ENCODE assay signal across 22 mouse cellular contexts in genomic region chr11:67067741-67068140, GRCm38 (mm10). TPM values are rescaled to one million over a fixed set of nuclear protein-coding genes. Genes with fewer than 3 reads are reported as not detected.
"Had no signal": no experiment of that assay in that cellular context is flagged by ENCODE, and none has a peak within 500 bp of the region (broad histone marks: within the 10 kb centered on the region; RNA-seq: fewer than 3 reads in every experiment).

No protein-coding gene starts in this region.

- H3K9ac ChIP-seq: liver, embryonic 13.5 days; liver, embryonic 15.5 days; liver, postnatal 0 days; midbrain, embryonic 13.5 days; midbrain, embryonic 15.5 days; neural tube, embryonic 12.5 days; stomach, embryonic 15.5 days had no signal

- DNase-seq: liver, embryonic 13.5 days; liver, postnatal 0 days; lung, postnatal 10 days; lung, postnatal 36 days; right cerebral cortex, postnatal 14 days; thymus, adult 2 months; thymus, postnatal 25 days; thymus, postnatal 4 days had no signal

- H3K4me3 ChIP-seq: liver, embryonic 13.5 days; liver, embryonic 15.5 days; megakaryocyte, embryonic 14.5 days; midbrain, embryonic 13.5 days; midbrain, embryonic 15.5 days; neural tube, embryonic 12.5 days; stomach, embryonic 15.5 days had no signal

- H3K4me1 ChIP-seq: liver, embryonic 13.5 days; liver, embryonic 15.5 days; midbrain, embryonic 13.5 days; midbrain, embryonic 15.5 days; neural tube, embryonic 12.5 days; stomach, embryonic 15.5 days had no signal

- H3K9me3 ChIP-seq: liver, embryonic 13.5 days; liver, embryonic 15.5 days; midbrain, embryonic 13.5 days; midbrain, embryonic 15.5 days; neural tube, embryonic 12.5 days; stomach, embryonic 15.5 days had no signal

- H3K27me3 ChIP-seq: liver, embryonic 13.5 days; liver, embryonic 15.5 days; midbrain, embryonic 13.5 days; midbrain, embryonic 15.5 days; neural tube, embryonic 12.5 days; stomach, embryonic 15.5 days had no signal

- H3K27ac ChIP-seq: liver, embryonic 13.5 days; liver, embryonic 15.5 days; macrophage; midbrain, embryonic 13.5 days; midbrain, embryonic 15.5 days; neural tube, embryonic 12.5 days; stomach, embryonic 15.5 days; stomach, postnatal 0 days had no signal

- ATAC-seq: liver, postnatal 0 days; midbrain, embryonic 13.5 days; midbrain, embryonic 15.5 days had no signal

- H3K4me2 ChIP-seq: liver, embryonic 11.5 days; liver, embryonic 13.5 days; liver, embryonic 15.5 days; midbrain, embryonic 11.5 days; midbrain, embryonic 13.5 days; midbrain, embryonic 15.5 days; neural tube, embryonic 12.5 days; stomach, embryonic 15.5 days had no signal

RNA-seq across cellular contexts. Expression of gene Myh3, which starts 10.4 kb away (rescaled TPM):
- total RNA-seq: megakaryocyte progenitor cell, adult 5-6 weeks; neutrophil, adult 5-6 weeks had no signal
- polyA plus RNA-seq: spleen, adult 2 months; urinary bladder, adult 2 months had no signal
